Mouse (Mus musculus) left cerebral cortex, adult 9 months (tissue): Measurements from ENCODE around the gene Evi2a.

ENCODE experiments used
- DNase-seq, 2 experiments: peaks; one replicate each; pipeline ENCODE4 v3.0.0; 2022; ENCODE audit warnings: low spot score in 2 of 2

Gene Evi2a

DNA sequence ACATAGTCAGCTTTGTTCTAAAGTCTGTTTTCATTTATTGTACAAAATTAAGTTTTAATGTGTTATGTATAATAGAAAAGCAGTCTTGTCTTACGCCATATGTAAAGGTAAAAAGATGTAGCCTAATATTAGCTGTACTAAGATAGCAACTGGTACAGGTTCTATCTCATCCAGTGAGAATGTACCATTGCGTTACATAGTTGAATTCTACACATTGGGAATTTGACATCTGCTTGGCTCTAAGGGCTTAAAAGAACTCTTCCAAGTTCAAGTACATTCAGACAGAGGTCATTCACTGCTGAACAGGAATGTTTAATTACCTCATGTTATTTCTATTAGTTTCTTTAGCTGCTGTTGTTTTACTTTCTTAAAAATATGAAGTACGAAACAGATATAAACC lies 3.9 kb downstream of the Evi2a start:
- no peak for DNase-seq

DNA sequence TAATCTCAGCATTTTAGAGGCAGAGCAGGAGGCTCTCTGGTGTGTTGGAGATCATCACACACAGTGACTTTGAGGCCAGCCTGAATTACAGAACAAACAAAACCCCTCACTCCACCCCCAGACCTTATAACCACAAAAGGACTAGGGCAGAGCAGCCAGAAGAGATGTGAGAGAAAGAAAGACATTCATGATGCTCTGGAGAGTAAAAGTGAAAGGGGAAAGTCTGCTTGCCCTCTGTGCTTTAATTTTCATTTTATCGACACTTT lies 6.2 kb downstream of the Evi2a start:
- no peak for DNase-seq

DNA sequence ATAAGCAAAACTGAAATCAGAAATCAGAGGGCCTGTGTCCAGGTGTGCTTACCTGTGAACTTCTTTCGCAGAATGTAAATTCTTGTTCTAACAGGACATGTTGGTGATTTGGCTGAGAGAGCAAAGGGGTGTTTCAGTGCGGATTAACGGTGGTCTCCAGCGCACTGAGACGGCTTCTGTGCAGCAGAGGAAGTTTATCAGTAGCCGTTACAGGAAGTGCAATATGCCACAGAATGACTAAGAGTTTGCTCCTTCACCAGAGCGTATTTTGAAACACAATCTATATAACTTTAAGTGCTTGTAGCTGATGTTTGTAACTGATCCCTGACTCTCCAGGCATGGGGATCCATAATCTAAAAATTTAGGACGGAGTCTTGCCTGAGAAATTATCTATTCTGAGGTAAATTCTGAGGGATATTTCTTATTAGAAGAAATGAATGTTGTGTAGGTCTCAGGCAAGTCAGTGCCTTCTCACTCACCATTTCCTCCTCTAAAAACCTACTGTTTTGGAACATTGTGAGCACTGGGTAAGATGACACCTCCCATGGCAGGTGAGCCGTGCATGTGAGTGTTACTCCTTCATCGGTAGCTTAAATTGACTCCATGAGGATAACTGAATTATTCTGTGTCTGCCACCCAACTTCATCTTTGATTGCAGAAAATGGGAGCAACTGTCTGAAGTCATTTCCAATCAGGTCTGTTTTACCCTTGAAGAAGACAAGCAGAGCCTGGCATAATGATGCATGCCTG lies 6.7 kb downstream of the Evi2a start, which contains the start of gene Evi2b:
TSS of gene Evi2b (minus strand) at position 203 of the 750 bp plus-strand sequence.
- no peak for DNase-seq

DNA sequence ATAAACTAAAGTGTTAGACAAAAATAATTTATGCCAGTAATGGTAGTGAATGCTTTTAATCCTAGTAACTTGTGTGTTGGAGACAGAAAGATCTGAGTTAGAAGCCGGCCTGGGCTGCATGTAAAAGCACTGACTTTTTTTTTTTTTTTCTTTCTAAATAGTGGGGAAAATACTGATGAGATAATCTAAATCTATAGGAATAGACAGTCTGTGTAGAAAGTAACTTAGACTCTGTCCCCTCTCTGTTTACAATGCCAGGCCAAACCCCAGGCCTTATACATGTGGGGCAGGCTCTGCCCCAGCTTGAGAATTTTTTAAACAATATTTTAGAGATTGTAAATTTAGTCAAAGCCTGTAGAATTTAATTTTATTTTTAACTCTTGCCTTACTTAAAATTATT lies 7.5 kb downstream of the Evi2a start:
- DNase-seq: no peak

DNA sequence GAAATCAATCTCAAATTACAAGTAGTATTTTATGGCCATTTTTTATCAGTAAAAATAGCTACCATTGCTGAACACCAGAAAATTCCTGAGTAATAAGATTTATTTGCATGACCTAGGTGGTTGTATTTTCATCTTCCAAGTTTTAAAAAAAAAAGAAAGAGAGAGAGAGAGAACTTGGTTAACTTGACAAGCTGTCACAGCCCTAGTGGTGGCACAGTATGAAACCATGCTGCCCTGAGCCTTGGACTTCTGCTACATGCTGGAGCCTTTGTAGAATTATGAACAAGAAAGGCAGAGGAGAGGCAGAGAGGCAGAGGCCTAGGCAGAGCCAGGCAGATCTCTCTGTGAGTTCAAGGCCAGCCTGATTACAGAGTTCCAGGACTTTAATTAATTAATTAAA lies 8.5 kb downstream of the Evi2a start:
- DNase-seq: no peak

DNA sequence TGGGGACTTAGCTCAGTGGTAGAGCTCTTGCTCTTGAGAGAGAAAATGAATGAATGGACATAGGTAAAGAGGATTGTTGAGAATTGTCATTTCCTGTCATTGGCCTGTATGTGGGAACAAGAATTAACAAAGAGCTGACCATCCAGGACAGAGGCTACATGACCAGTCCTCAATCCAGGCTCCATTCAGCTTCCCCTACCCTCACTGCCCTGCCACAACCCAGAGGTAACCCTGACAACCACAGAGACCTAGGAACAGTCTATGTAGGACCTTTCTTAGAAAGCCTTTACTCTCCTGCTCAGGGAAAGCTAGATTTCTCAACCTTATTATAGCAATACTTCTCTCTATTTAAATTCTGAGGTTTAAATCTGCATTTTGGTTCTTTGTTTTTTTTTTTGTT lies 9.6 kb downstream of the Evi2a start:
- DNase-seq: no peak

DNA sequence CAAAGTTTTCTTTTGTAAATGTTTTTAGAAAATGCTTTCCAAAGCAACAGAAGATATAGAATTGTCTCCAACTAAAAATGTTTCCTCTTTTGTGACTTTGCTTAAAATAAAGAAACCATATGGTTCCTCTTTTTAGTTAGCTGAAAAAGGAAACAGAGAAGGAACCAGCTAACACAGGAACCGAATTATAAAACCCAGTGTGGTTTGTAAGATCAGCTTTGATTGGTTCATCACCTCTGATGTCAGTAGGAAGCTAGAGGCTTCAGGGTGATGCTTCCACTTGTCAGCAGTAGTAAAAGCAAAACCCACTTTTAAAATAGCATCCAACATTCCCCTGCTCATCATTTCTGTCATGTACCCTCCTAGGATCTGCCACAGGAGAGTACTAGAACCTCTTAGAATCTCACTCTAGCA lies 10.5 kb downstream of the Evi2a start:
- DNase-seq: peak; percentile 60 to 74

DNA sequence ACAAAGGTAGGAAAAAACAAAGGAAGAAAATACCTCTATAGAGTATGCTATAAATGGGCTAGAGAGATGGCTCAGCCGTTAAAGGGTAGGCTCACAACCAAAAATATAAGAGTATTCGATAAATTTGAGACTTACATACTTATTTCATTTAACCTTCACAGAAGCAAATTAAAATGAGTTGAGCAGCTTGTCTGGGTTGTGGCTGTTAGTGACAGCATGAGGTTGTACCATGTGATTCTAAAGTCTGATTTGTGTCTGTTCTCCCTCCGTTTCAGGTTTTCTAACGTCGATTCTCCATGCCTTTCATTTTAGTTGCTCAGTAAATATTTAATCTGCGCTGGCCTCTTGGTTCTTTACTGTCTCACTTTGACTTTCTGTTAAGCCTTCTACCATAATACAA lies 11.1 kb downstream of the Evi2a start:
- DNase-seq: no peak

DNA sequence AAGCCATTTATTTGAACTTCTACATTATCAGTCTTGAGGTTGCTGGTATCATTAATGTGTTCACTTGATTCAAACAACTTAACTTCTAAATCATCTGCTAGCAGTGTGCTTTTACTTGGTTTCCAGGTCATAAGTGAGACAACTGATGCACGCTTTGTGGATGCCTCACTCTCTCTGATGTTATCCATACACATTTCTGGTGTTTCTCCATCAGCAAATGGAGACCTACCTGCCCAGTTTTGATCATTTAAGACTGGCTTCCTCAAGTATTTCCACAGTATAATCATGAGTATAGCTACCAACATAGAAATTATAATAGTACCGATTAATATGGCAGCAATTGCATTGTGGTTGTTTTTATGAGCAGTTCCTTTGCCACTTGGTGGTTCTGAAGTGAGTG lies 14.6 kb downstream of the Evi2a start:
- no peak for DNase-seq

DNA sequence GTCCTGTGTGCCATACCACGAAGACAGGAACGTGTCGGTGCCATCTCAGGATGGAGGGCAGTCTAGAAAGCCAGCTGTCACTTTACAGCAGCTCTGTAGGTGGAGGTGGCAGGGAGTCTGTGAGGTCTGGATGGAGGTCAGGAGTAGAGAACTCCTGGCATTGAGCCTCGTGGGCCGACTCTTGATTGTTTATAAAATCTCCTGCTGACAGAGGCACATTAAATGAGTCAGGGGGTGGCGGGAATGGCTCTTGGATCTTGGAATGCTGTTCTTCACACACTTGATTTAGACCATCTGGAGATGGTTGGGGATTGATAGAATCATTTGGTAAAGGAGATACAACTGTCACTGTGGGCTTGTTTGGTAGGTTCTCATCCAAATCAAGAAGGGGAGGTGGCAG lies 15.1 kb downstream of the Evi2a start:
- no peak for DNase-seq

DNA sequence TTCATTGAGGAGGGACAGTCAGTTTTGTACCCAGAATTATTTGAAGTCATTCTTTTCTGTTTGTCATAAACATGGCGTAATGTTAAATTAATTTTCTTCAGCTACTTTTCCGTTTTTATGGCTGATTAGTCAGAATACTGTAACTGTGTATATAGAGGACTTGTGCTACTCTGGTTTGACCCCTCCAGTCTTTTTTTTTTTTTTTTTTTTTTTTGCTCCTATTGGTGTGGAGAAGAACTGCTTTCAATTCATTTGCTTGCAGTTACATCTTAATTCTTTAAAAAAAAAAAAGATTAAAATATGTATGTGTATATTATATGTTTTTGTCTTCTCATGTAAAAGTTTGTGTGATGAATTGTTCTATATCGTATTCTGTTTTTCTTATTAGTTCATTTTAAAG lies 18.4 kb downstream of the Evi2a start:
- DNase-seq: no peak

DNA sequence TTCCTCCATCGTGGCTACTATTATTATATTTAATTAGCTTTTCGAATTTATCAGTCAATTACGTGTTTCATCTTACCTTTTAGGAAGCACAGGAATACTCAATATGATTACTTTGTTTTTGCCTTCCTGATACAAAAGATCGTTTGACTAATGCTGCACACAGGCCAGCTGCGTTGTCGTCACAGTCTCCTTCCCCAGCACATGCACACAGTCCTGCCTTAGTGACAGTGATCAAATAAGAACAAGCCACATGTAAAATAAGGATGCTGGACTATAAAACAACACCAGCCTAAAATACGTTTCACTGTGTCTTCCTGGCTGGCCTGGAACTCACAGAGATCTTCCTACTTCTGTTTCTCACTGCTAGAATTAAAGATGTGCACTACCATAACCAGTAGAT lies 25.9 kb downstream of the Evi2a start:
- no peak for DNase-seq

DNA sequence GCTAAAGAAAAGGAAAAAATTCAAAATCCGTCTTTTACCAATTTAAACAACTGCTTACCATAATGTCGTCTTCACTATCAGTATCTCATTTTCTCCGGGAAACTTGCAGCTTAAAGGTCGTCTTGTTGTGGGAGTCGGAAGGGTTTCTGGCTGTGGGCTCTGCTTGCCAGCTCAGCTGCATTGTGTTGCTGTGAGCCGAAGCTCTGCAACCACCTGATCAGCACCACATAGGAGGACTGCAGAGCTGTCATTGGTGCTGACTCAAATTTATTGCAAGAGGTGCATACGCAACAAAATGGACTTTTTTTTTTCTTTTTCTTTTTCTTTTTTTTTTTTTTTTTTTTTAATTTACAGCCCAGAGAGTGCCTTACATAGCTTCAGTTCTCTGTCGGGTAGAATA lies 26.6 kb downstream of the Evi2a start, which contains the start of gene Omg:
TSS of gene Omg (minus strand) at position 240 of the 400 bp plus-strand sequence.
- DNase-seq: peak; percentile 71 to 85

DNA sequence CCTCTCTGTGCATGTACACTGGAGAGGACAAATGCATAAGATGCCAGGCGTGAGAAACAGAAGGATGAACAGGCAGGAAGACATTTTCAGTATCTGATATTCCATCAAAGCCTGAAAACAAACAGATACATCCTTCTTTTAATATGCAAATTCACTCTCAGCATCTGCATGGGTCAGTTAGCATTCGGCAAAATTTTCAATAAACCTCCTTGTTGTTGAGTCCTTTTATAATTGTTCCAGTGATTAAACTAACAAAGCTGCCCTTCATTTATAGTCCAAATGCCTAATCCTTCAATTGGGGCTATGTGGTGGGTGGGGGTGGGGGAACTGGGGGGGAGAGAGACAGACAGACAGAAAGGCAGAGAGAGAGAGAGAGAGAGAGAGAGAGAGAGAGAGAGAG lies 27.5 kb downstream of the Evi2a start:
- peak in 1 of 2 experiments; percentile 36 for DNase-seq

DNA sequence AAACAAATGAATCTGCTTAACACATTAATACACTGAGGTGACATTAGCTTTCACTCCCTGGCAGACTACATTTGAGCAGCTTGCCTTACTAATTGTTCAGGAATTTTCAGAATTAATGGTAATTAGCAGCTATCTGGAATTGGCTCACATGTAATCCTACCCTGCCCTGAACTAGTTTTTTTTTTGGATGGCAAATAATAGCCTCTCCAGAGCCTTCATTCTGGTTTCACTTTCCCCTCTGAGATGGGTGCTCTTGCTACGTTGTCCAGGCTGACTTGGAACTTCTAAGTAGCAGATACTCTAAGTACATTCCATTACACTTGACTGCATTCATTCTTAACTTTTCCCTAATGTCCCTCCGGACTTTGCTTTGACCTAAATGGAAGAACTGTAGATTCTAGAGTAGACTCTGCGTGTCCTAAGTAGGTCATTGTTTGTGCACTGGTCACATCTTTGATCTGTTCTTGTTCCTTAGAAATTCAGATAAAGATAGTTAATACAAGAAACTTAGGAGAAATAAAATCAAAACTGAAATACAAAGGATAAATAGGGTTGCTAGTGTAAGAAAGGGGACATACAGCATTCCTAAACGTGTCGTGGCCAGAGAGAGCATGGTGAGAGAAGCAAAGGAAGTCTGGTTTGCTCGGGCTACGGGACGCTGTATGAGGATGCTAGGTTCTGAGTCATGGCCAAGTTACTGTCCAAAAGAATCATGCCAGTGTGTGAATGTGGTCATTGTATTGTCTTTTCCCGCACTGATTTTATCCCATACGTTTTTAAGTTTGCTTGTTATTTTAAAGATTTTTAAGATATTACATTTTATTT lies 35.2 kb downstream of the Evi2a start:
- DNase-seq: no peak

DNA sequence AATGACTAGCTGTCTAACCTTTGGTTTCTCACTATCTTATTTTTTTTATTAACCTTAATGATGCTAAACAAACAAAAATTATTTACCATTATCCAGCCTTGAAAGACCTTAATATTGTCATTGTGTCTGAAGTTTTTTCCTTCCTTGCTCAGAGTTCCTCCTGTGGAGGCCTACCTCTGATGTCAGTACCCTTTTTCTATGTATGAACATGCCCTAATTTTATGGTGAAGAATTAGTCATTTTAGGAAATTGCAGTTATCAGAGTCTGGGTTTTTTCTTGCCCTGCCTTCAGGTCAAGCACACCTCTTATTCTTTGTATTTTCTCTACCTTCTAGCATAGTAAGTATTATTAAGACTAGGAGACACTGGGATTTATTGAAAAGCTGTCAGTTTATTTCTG lies 45.7 kb downstream of the Evi2a start:
- no peak for DNase-seq

DNA sequence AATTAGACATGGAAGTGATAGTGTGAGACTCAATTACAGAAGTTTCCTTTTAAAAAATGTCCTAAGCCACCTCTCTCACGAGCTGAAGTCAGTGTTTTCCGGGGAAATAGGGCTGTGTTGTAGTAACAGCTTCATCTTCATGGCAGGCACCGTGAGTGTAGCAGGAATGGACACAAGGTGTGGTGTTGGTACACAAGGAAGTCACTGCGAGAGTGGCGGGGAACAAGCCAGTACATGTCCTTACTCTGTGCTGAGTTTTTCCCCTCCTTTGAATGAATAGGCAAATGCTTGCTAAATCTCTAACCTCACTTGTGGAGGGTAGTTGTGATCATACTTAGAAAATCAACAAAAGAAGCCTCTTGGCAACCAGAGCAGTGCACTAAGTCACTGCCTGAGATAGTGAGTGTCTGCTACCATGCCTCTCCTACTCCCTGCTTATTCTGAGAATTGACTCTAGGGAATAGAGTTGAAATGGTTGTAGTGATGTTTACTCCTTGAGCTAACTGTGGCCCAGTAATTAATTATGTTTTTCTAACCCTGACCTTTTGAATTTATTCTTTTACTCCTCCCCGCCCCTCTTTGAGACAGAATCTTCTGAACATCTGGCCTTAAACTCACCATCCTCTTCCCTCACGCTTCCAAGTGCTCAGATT lies 46.4 kb downstream of the Evi2a start:
- DNase-seq: no peak

DNA sequence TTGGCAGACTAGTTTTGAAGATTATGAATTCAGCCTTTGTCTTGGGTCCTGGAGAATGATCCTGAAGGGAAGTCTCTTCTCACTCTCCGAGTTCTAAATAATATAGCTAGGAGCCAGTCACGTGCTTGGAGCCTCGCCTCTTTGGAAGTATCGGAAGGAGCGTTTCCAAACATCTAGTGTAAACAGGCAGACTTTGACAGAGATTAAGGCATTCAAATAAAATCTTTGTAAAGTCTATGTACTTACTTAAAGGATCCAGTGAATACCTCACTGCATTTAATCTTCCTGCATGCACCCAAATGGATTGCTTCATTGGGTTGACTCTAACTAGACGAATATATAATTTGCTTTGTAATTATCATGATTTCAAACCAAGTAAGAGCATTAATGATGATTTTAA lies 47.0 kb downstream of the Evi2a start:
- no peak for DNase-seq
